Mouse (Mus musculus): ENCODE data around the gene Tyr.
"Not testable (repeated sequence)": the region's sequence is repeated elsewhere in the genome, so short reads cannot be mapped to it uniquely, and the experiment has no call there.

Tyr gene

GRCm38 (mm10) chr7:87493412-87493811 is at the start of gene Tyr:
TSS of gene Tyr (minus strand) at chr7:87493512.
- no peak for DNase-seq (ENCODE audit: low spot score)

- no peak for DNase-seq (ENCODE audit: low spot score)
These were observed 45.7 kb upstream of the Tyr start for GRCm38 (mm10) chr7:87539031-87539430.

- DNase-seq (ENCODE audit: low spot score), result no peak
These were observed 891 bp upstream of the Tyr start for GRCm38 (mm10) chr7:87494124-87494682.

GRCm38 (mm10) chr7:87488024-87488423 is 5.3 kb downstream of the Tyr start:
- no peak for DNase-seq (ENCODE audit: low spot score)

- no peak for DNase-seq (ENCODE audit: low spot score)
These were observed 80.0 kb downstream of the Tyr start for GRCm38 (mm10) chr7:87413271-87413670.

GRCm38 (mm10) chr7:87411373-87411772 is 81.9 kb downstream of the Tyr start:
- DNase-seq (ENCODE audit: low spot score), result not testable (repeated sequence)

GRCm38 (mm10) chr7:87397023-87397422 is 96.3 kb downstream of the Tyr start:
- no peak for DNase-seq (ENCODE audit: low spot score)

- no peak for DNase-seq (ENCODE audit: low spot score)
These were observed 118.4 kb downstream of the Tyr start for GRCm38 (mm10) chr7:87374935-87375334.
